Mouse (Mus musculus): Measurements from ENCODE around the gene Mst1. TPM values are rescaled to one million over a fixed set of nuclear protein-coding genes. Genes with fewer than 3 reads are reported as not detected.
A peak's percentile ranks its signal among the peaks of the same experiment; 100 is the strongest.

The Mst1 gene
- polyA plus RNA-seq, 1 experiment from 2014 or later: 0.27 TPM

GRCm38 (mm10) chr9:108065491-108066011 lies 14.7 kb upstream of the Mst1 start:
- Histone ChIP-seq H3K27ac (no peak overlapping the region), H3K4me3 (replicated peaks) (no peak overlapping the region), H3K4me1 (no peaks in the 10 kb centered on the region), H3K27me3 (no peaks in the 10 kb centered on the region), H3K9me3 (no peaks in the 10 kb centered on the region), H3K9ac (no peak overlapping the region), H3K36me3 (replicated peaks) (peaks cover 45% of the 10 kb centered on the region), H3K4me2 (no peak overlapping the region)
- ATAC-seq (ENCODE audit: low FRiP score): no peak
- 52% methylated on average over 5 of the region's 5 CpGs for WGBS

- Histone ChIP-seq H3K36me3 (replicated peaks) (peaks cover 51% of the 10 kb centered on the region), H3K4me3 (replicated peaks) (no peak overlapping the region), H3K27me3 (no peaks in the 10 kb centered on the region), H3K4me1 (no peaks in the 10 kb centered on the region), H3K9ac (no peak overlapping the region), H3K27ac (no peak overlapping the region), H3K9me3 (no peaks in the 10 kb centered on the region), H3K4me2 (no peak overlapping the region)
- ATAC-seq (ENCODE audit: low FRiP score): no peak
- WGBS: 82% methylated on average over 7 of the region's 7 CpGs
Observed at GRCm38 (mm10) chr9:108067199-108067598, 13.0 kb upstream of the Mst1 start.

DNA sequence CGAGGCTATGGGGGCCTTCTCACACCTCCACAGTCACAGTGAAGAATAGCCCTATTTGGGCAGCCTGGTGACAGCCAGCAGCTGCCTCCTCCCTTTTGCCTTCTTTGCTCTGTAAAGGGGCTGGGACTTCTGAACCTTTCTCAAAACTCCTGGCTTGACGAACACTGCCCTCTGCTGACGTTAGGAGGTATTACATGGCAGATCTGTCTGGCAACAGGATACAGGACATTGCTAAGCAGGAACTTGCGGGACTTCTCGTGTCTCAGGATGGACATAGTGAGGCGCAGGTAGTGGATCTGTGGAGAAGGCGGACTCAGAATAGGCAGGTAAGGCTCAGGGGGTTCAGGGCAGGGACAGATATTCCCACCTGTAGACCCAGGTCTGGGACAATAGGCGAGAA lies 12.3 kb upstream of the Mst1 start:
- Histone ChIP-seq H3K27me3 (no peaks in the 10 kb centered on the region), H3K9ac (no peak overlapping the region), H3K27ac (no peak overlapping the region), H3K4me2 (no peak overlapping the region), H3K4me3 (replicated peaks) (no peak overlapping the region), H3K9me3 (no peaks in the 10 kb centered on the region), H3K4me1 (no peaks in the 10 kb centered on the region), H3K36me3 (replicated peaks) (peaks cover 44% of the 10 kb centered on the region)
- 17% methylated on average over 8 of the region's 8 CpGs for WGBS
- peak; percentile 42; the same call in 1 of the 2 replicates for ATAC-seq (ENCODE audit: low FRiP score)

GRCm38 (mm10) chr9:108069007-108069406 lies 11.2 kb upstream of the Mst1 start:
- Histone ChIP-seq H3K4me3 (replicated peaks) (no peak overlapping the region), H3K36me3 (replicated peaks) (peaks cover 35% of the 10 kb centered on the region), H3K9me3 (no peaks in the 10 kb centered on the region), H3K9ac (no peak overlapping the region), H3K4me1 (no peaks in the 10 kb centered on the region), H3K27me3 (no peaks in the 10 kb centered on the region), H3K27ac (no peak overlapping the region), H3K4me2 (no peak overlapping the region)
- no peak for ATAC-seq (ENCODE audit: low FRiP score)
- 93% methylated on average over 9 of the region's 9 CpGs for WGBS

DNA sequence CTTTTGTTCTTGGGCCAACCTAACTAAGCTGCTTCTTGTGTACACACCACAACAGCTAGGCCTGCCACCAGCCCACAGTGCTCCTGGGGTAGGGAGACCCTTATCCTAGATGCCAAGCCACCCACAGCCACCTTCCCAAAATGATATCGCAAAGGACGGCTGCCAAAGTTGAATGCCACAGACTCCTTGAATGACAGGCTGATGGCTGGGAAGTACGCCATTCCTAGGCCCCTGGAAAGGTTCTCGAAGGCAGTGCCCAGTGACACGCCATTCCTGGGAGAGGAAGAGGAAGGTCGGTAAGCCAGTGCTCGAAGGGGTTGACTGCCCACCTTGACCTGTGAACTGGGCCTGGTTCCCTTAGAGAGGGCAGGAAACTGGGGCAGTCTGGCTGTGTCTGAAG lies 10.7 kb upstream of the Mst1 start:
- Histone ChIP-seq H3K9ac (no peak overlapping the region), H3K27ac (no peak overlapping the region), H3K4me1 (no peaks in the 10 kb centered on the region), H3K4me2 (no peak overlapping the region), H3K4me3 (replicated peaks) (no peak overlapping the region), H3K27me3 (no peaks in the 10 kb centered on the region), H3K36me3 (replicated peaks) (peaks cover 30% of the 10 kb centered on the region), H3K9me3 (no peaks in the 10 kb centered on the region)
- 90% methylated on average over 7 of the region's 7 CpGs for WGBS
- ATAC-seq (ENCODE audit: low FRiP score): no peak

DNA sequence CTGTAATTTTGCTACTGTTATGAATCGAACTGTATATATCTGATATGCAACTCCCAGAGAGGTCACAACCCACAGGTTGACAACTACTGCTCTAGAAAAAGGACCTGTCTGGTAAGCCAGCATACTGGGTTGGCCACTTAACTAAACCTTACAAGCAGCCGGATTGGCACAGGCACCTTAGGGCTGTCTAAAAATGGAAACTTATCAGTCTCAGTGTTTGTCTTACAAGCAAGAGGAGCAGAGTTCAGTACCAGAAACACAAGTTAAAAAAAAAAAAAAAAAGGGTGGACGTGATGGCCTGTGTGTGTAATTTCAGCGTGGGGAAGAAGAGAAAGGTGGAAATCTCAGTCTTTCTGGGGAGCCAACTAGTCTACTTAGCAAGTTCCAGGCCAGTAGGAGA lies 8.4 kb upstream of the Mst1 start:
- Histone ChIP-seq H3K9me3 (no peaks in the 10 kb centered on the region), H3K4me1 (no peaks in the 10 kb centered on the region), H3K4me3 (replicated peaks) (no peak overlapping the region), H3K9ac (no peak overlapping the region), H3K27ac (no peak overlapping the region), H3K4me2 (no peak overlapping the region), H3K27me3 (no peaks in the 10 kb centered on the region), H3K36me3 (replicated peaks) (peaks cover 22% of the 10 kb centered on the region)
- ATAC-seq (ENCODE audit: low FRiP score): no peak
- WGBS: 96% methylated on average over 4 of the region's 4 CpGs

DNA sequence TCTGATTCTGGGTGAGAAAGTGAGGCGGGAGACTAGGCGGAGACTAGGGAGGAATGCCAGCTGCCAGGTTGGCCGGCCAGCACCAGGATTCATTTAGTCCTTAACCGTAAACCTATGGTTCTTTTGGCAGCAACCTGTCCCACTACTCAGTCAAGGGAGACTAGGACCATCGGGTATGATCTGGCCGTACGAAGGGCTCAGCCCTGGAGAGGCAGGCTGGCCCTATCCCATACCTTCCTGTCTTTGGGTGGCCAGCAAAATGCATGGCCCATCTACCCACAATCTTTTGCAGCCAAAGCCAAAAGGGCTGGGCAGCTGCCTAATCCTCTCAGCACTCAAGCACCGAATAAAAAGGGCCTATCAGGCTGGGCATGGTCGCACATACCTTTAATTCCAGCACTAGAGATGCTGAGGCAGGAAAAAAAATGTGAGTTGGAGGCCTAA lies 7.7 kb upstream of the Mst1 start:
- H3K9me3 ChIP-seq: no peaks in the 10 kb centered on the region
- WGBS: 61% methylated on average over 9 of the region's 9 CpGs
- peak overlapping the region; percentile 63; the same call in 1 of the 2 replicates for H3K27ac ChIP-seq
- peaks cover 22% of the 10 kb centered on the region for H3K36me3 ChIP-seq (replicated peaks)
- H3K4me3 ChIP-seq (replicated peaks): no peak overlapping the region
- H3K9ac ChIP-seq: no peak overlapping the region
- H3K4me2 ChIP-seq: no peak overlapping the region
- no peak for ATAC-seq (ENCODE audit: low FRiP score)
- H3K4me1 ChIP-seq: no peaks in the 10 kb centered on the region
- H3K27me3 ChIP-seq: no peaks in the 10 kb centered on the region

- Histone ChIP-seq H3K9ac (no peak overlapping the region), H3K27me3 (no peaks in the 10 kb centered on the region), H3K36me3 (replicated peaks) (peaks cover 22% of the 10 kb centered on the region)
Observed at GRCm38 (mm10) chr9:108073141-108073930, 6.9 kb upstream of the Mst1 start.

DNA sequence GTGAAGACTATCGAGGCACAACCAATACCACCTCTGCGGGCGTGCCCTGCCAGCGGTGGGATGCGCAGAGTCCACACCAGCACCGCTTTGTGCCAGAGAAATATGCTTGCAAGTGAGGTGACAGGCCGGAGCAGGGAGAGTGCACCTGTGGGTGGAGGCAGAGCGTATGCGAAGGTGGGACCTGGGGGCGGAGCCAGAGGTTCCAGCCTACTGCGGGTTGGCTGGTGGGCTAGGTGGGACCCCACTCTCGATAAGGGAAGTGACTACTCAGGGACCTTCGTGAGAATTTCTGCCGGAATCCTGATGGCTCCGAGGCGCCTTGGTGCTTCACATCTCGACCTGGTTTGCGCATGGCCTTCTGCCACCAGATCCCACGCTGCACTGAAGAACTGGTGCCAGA lies 2.3 kb downstream of the Mst1 start:
- Histone ChIP-seq H3K27ac (no peak overlapping the region), H3K36me3 (replicated peaks) (peaks cover 37% of the 10 kb centered on the region), H3K4me1 (peaks cover 21% of the 10 kb centered on the region), H3K9me3 (no peaks in the 10 kb centered on the region), H3K9ac (peak overlapping the region; percentile 7; the same call in 1 of the 2 replicates), H3K4me3 (replicated peaks) (peak overlapping the region; percentile 10), H3K27me3 (peaks cover 46% of the 10 kb centered on the region), H3K4me2 (peak overlapping the region; percentile 10; the same call in 1 of the 2 replicates)
- WGBS: 5% methylated on average over 19 of the region's 19 CpGs
- ATAC-seq (ENCODE audit: low FRiP score): no peak

More at GRCm38 (mm10) chr9:108073141-108073930, 6.9 kb upstream of the Mst1 start:
- Histone ChIP-seq H3K9me3 (no peaks in the 10 kb centered on the region), H3K4me2 (no peak overlapping the region), H3K4me1 (peaks cover 7% of the 10 kb centered on the region), H3K27ac (no peak overlapping the region), H3K4me3 (replicated peaks) (no peak overlapping the region)
- 68% methylated on average over 7 of the region's 7 CpGs for WGBS
- ATAC-seq (ENCODE audit: low FRiP score): no peak

GRCm38 (mm10) chr9:108082988-108083431 lies 2.8 kb downstream of the Mst1 start, which contains the start of gene Rnf123:
Gene Rnf123, minus strand, starts transcription at chr9:108083346.
- WGBS: 34% methylated on average over 12 of the region's 12 CpGs
- H3K27ac ChIP-seq: no peak within 1 kb of the TSS
- peaks cover 18% of the 10 kb centered on the region for H3K4me1 ChIP-seq
- H3K27me3 ChIP-seq: peaks cover 46% of the 10 kb centered on the region
- H3K9me3 ChIP-seq: no peaks in the 10 kb centered on the region
- H3K36me3 ChIP-seq (replicated peaks): peaks cover 41% of the 10 kb centered on the region
- ATAC-seq (ENCODE audit: low FRiP score): no peak
- H3K9ac ChIP-seq: peak within 1 kb of the TSS; percentile 7; the same call in 1 of the 2 replicates
- peak within 1 kb of the TSS; percentile 10 for H3K4me3 ChIP-seq (replicated peaks)
- peak within 1 kb of the TSS; percentile 10; the same call in 1 of the 2 replicates for H3K4me2 ChIP-seq

DNA sequence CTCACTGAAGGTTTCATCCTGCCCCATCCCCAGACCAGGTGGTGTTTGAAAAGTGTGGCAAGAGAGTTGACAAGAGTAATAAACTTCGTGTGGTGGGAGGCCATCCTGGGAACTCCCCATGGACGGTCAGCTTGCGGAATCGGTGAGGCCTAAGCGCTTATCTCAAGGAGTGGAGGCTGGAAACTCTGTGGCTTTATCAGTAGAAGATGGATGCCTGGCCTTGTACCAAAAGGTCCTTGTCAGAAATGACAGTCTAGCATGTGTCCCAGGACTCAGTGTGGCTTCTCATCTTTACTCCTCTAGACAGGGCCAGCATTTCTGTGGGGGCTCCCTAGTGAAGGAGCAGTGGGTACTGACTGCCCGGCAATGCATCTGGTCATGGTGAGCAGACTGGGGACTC lies 3.3 kb downstream of the Mst1 start:
- Histone ChIP-seq H3K9me3 (no peaks in the 10 kb centered on the region), H3K27ac (no peak overlapping the region), H3K36me3 (replicated peaks) (peaks cover 47% of the 10 kb centered on the region), H3K4me3 (replicated peaks) (no peak overlapping the region), H3K4me1 (peaks cover 12% of the 10 kb centered on the region), H3K4me2 (no peak overlapping the region), H3K27me3 (peaks cover 46% of the 10 kb centered on the region), H3K9ac (no peak overlapping the region)
- 81% methylated on average over 6 of the region's 6 CpGs for WGBS
- ATAC-seq (ENCODE audit: low FRiP score): no peak

DNA sequence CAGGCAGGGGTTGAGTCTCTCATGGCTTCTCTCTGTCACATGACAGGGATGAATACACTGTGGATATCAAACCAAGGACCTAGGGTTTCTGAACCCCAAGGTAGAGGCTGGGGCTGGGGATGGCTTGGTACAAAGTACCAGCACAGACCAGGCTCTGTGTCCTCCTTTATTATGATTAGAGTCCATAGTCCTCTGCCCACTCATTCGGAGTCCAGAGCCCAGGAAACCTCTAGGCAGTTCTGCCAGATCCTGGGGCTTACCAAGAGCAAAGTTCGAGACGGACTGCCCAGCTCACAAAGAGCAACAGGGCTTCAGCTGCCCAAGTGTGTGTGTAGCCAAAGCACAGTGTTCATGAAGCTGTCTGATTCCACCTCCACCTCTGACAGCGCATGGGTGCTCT lies 5.0 kb downstream of the Mst1 start:
- Histone ChIP-seq H3K9me3 (no peaks in the 10 kb centered on the region), H3K27me3 (peaks cover 44% of the 10 kb centered on the region), H3K36me3 (replicated peaks) (peaks cover 63% of the 10 kb centered on the region), H3K4me1 (0 out of 2 replicates have a peak, but pooled peaks cover 5% of the 10 kb centered on the region), H3K4me3 (replicated peaks) (no peak overlapping the region), H3K4me2 (no peak overlapping the region), H3K27ac (no peak overlapping the region), H3K9ac (no peak overlapping the region; the same call in 1 of the 2 replicates)
- no peak for ATAC-seq (ENCODE audit: low FRiP score)
- 97% methylated on average over 4 of the region's 4 CpGs for WGBS
